Mouse (Mus musculus) embryonic facial prominence, embryonic 13.5 days (tissue): ENCODE data around the gene Kif1bp. TPM values are rescaled to one million over a fixed set of nuclear protein-coding genes. Genes with fewer than 3 reads are reported as not detected.

Source experiments
- polyA plus RNA-seq: library from polyadenylated mRNA; unstranded; fragments of >200 nt; fragmentation: Nextera tagmentation; extraction: Ambion mirVana; gene quantifications from 2 replicates; pipeline ENCODE4 v1.2.1, GENCODE M21; 2015

Kif1bp gene
- polyA plus RNA-seq, 1 experiment from 2014 or later: 38.5 TPM

Other genes starting within 250 kb of the Kif1bp start
- gene Hk1, start 198.5 kb downstream of the Kif1bp start, polyA plus RNA-seq: 32.9 and 38.9 TPM in 2 replicates
- 0.46 and 1.0 TPM in 2 replicates for gene Hkdc1, start 156.0 kb downstream of the Kif1bp start, polyA plus RNA-seq
- gene 4930507D05Rik, start 129.0 kb downstream of the Kif1bp start, polyA plus RNA-seq: 0.60 and 0.73 TPM in 2 replicates
- gene Supv3l1, start 128.7 kb downstream of the Kif1bp start, polyA plus RNA-seq: 25.3 and 26.2 TPM in 2 replicates
- 76.0 and 76.5 TPM in 2 replicates for gene Vps26a, start 91.7 kb downstream of the Kif1bp start, polyA plus RNA-seq
- 9.7 and 11.5 TPM in 2 replicates for gene Srgn, start 51.0 kb downstream of the Kif1bp start, polyA plus RNA-seq
- gene Ddx21, start 23.8 kb upstream of the Kif1bp start, polyA plus RNA-seq: 24.1 and 26.3 TPM in 2 replicates
- gene Ddx50, start 72.8 kb upstream of the Kif1bp start, polyA plus RNA-seq: 175 and 178 TPM in 2 replicates
- 1.6 and 3.1 TPM in 2 replicates for gene Stox1, start 147.7 kb upstream of the Kif1bp start, polyA plus RNA-seq
- gene Ccar1, start 213.8 kb upstream of the Kif1bp start, polyA plus RNA-seq: 130 and 147 TPM in 2 replicates